Mouse (Mus musculus) olfactory bulb, adult 2 months (tissue): Measurements from ENCODE around the gene Ggt5.

Source experiments
- CTCF ChIP-seq: fragments of 200-500 bp; IDR thresholded peaks from 2 replicates; pipeline ENCODE4 v1.5.1; 2012; ENCODE audit warnings: low read depth, mild to moderate bottlenecking, low read length, moderate library complexity; ENCODE audit not compliant: insufficient read depth
- POLR2A ChIP-seq: fragments of 200-500 bp; IDR thresholded peaks from 2 replicates; pipeline ENCODE4 v1.6.1; 2012; ENCODE audit warnings: mild to moderate bottlenecking, low read depth, low read length, moderate library complexity; ENCODE audit not compliant: insufficient read depth

GRCm38 (mm10) chr10:75592585-75592984 is 3.4 kb downstream of the Ggt5 start:
- TF ChIP-seq POLR2A (no peak), CTCF (no peak)
